Mouse (Mus musculus) cerebellum, adult 2 months (tissue): Measurements from ENCODE around the gene Peli1. TPM values are rescaled to one million over a fixed set of nuclear protein-coding genes. Genes with fewer than 3 reads are reported as not detected.
"Not testable (repeated sequence)": the region's sequence is repeated elsewhere in the genome, so short reads cannot be mapped to it uniquely, and the experiment has no call there.

Experiments
- DNase-seq, 2 experiments: peaks; one replicate each; pipeline ENCODE4 v3.0.0; 2021
- H3K27ac ChIP-seq: fragments of 200-500 bp; 2 replicates; pipeline ENCODE4 v1.5.1; 2012; ENCODE audit warnings: low read length, control low read depth, inconsistent platforms; ENCODE audit not compliant: insufficient read depth
- H3K27me3 ChIP-seq: fragments of 200-500 bp; 2 replicates; pipeline ENCODE4 v1.6.1; 2012; ENCODE audit warnings: inconsistent platforms, mild to moderate bottlenecking, low read length, moderate library complexity; ENCODE audit not compliant: control insufficient read depth, insufficient read depth
- H3K4me1 ChIP-seq: fragments of 200-500 bp; 2 replicates; pipeline ENCODE4 v1.6.1; 2011; ENCODE audit warnings: low read length; ENCODE audit not compliant: control insufficient read depth, insufficient read depth
- H3K4me3 ChIP-seq: fragments of 200-500 bp; replicated peaks from 2 replicates; pipeline ENCODE3; 2011; ENCODE audit warnings: mild to moderate bottlenecking, low read depth, low read length, control low read depth; ENCODE audit not compliant: insufficient read depth
- CTCF ChIP-seq: fragments of 200-500 bp; IDR thresholded peaks from 2 replicates; pipeline ENCODE4 v1.5.1; 2011; ENCODE audit warnings: low read depth, mild to moderate bottlenecking, control low read depth, low read length, moderate library complexity, borderline replicate concordance; ENCODE audit not compliant: insufficient read depth
- POLR2A ChIP-seq: fragments of 200-500 bp; IDR thresholded peaks from 2 replicates; pipeline ENCODE4 v1.6.1; 2011; ENCODE audit warnings: low read length, control low read depth, borderline replicate concordance; ENCODE audit not compliant: insufficient read depth
- WGBS: fragments of 180-500 bp; shearing (Covaris S2); methylation state at CpG from one replicate; pipeline ENCODE4 v1.1.7; 2018; 5-methylcytosine and 5-hydroxymethylcytosine counted together
- polyA plus RNA-seq: library from polyadenylated mRNA; depleted of rRNA; stranded (reverse); fragments of >200 nt; gene quantifications from 2 replicates; pipeline ENCODE4 v1.2.3, GENCODE M21; 2012

The Peli1 gene
- polyA plus RNA-seq, 1 experiment = 23.7 TPM

DNA sequence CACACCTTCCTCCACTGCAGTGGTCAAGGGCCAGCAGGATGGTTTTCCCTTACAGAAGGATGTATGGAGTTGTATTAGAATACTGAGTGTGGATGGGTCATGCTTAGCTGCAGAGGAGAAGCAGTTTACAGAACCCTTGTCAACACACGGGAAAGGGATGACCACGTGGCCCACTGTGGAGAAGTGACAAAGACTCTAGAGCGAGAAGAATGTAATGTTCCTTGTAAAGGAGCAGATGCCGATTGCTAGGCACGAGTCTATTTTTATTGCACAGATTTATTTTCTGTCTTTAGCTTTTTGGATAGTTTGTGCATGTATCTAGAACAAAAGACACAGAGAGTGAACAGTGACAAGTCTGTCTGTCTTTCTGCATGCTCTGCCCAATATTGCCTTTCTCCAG, 71.0 kb downstream of the Peli1 start:
- Histone ChIP-seq H3K27ac (no peak overlapping the region), H3K27me3 (no peaks in the 10 kb centered on the region), H3K4me1 (no peaks in the 10 kb centered on the region), H3K4me3 (no peak overlapping the region)
- 83% methylated on average over 5 of the region's 5 CpGs for WGBS
- DNase-seq = no peak
- TF ChIP-seq POLR2A (no peak), CTCF (no peak)

DNA sequence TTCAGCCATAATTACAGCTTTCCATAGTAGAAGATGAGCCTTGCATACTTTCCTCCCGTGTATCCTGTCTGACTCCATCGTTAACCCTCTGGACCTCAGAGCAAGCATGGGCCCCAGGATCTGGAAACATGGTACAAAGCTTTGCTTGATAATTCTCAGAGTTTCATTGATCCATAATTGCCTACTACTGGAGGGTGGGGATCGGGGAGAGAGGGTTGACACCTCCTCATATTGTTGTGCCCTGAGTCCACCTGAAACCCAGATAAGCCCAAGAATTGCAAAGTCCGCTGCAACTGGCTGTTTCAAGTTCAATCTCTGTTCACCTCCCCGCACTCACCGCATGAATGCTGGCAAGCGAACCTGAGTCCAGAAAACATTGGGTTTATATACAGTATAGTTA, 72.1 kb downstream of the Peli1 start:
- Histone ChIP-seq H3K27ac (no peak overlapping the region), H3K4me1 (no peaks in the 10 kb centered on the region), H3K4me3 (no peak overlapping the region), H3K27me3 (no peaks in the 10 kb centered on the region)
- no peak for DNase-seq
- TF ChIP-seq POLR2A (no peak), CTCF (no peak)
- WGBS = 67% methylated on average over 7 of the region's 7 CpGs

- TF ChIP-seq POLR2A = no peak
- no peak for TF ChIP-seq CTCF
- WGBS = 12% methylated on average over 5 of the region's 5 CpGs
- no peak overlapping the region for H3K27ac ChIP-seq
- H3K4me1 ChIP-seq = no peaks in the 10 kb centered on the region
- no peak overlapping the region for H3K4me3 ChIP-seq
- no peak for DNase-seq
- H3K27me3 ChIP-seq = no peaks in the 10 kb centered on the region
Measured at GRCm38 (mm10) chr11:21163673-21164072, 72.6 kb downstream of the Peli1 start.

DNA sequence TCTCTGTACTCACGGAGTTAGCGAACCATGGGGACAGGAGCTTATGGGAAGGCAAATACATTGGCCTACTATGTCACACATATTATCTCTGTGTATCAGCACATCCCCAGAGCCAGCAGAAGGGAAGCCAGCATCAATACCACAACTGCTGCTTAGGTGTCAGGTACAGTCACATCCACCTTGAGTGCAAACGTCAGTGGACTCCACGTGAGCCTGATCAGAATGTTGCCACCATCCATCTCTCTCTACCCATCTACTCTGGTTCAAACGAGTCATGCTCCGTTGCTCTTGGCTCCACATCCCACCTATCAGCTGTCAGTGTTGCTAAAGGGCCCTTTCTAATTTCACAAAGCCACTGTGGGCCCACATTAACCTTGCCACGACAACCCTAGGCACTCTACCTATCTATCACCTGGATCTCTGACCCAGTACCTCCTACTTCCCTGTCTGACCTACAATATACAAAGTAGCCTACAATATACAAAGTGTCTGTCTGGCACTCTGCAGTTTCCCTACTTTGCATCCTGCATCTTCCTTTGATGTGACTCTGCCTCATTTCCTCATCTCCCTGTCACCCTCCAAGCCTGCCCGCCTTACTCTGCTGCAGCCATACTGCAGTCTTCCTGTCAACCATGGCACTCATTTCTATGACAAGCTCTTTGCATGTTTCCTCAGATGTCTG, 73.4 kb downstream of the Peli1 start:
- DNase-seq = no peak
- H3K27me3 ChIP-seq = no peaks in the 10 kb centered on the region
- H3K27ac ChIP-seq = no peak overlapping the region
- WGBS = 46% methylated on average over 8 of the region's 8 CpGs
- H3K4me1 ChIP-seq = no peaks in the 10 kb centered on the region
- TF ChIP-seq CTCF = no peak
- no peak for TF ChIP-seq POLR2A
- H3K4me3 ChIP-seq = no peak overlapping the region

GRCm38 (mm10) chr11:21164994-21165560, 74.0 kb downstream of the Peli1 start:
- no peak overlapping the region for H3K4me3 ChIP-seq
- no peaks in the 10 kb centered on the region for H3K4me1 ChIP-seq
- TF ChIP-seq CTCF (no peak), POLR2A (no peak)
- H3K27me3 ChIP-seq = no peaks in the 10 kb centered on the region
- H3K27ac ChIP-seq = no peak overlapping the region
- no peak for DNase-seq
- WGBS = 45% methylated on average over 4 of the region's 4 CpGs

DNA sequence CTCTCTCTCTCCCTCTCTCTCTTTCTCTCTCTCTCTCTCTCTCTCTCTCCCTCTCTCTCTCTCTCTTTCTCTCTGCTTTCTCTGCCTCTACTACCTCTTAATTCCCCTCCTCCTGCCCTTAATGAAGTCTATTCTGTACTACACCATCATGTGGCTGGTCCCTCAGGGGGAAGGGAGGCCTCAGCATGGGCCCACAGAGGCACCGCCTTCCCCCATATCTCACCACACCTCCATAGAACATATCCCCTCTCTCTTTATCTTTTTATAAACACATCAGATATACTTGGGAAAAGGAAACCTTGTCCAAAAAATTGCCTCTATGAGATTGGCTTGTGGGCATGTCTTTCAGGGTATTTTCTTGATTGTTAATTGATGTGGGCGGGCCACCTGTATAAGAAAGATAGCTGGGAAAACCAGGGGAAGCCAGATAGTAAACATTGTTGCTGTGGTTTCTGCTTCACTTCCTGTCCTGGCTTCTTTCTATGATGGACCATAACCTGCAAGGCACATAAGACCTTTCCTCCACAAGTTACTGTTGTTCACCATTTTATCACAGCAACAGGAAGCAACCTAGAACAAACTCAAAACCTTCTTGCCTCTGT, 75.5 kb downstream of the Peli1 start:
- WGBS = 100% methylated on average over 2 of the region's 2 CpGs
- Histone ChIP-seq H3K4me3 (no peak overlapping the region), H3K27me3 (no peaks in the 10 kb centered on the region), H3K27ac (no peak overlapping the region), H3K4me1 (no peaks in the 10 kb centered on the region)
- no peak for TF ChIP-seq POLR2A
- no peak for TF ChIP-seq CTCF
- DNase-seq = no peak

GRCm38 (mm10) chr11:21168828-21169607, 77.9 kb downstream of the Peli1 start:
- WGBS = 40% methylated on average over 6 of the region's 6 CpGs
- Histone ChIP-seq H3K27me3 (no peaks in the 10 kb centered on the region), H3K4me1 (no peaks in the 10 kb centered on the region), H3K27ac (no peak overlapping the region), H3K4me3 (no peak overlapping the region)
- no peak for DNase-seq
- no peak for TF ChIP-seq POLR2A
- no peak for TF ChIP-seq CTCF

DNA sequence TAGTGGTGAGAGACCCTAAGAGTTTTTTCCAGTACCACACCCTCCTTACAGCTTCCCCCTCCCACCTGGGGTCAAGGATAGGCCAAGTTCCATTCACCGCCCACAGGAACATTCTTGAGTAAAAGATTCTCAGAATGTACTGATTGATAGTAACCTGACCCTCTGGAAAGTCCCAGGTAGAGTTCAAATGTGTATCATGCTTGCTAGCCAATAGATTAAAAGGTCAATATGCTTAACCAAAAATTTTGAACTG, 78.4 kb downstream of the Peli1 start:
- H3K4me3 ChIP-seq, H3K27me3 ChIP-seq, H3K27ac ChIP-seq, H3K4me1 ChIP-seq, DNase-seq: not testable (repeated sequence)
- 97% methylated on average over 1 of the region's 1 CpGs for WGBS
